Mouse (Mus musculus): ENCODE results near the gene Sox5.
A peak's percentile ranks its signal among the peaks of the same experiment; 100 is the strongest.

The Sox5 gene

GRCm38 (mm10) chr6:144716376-144716775 is 65.4 kb downstream of the Sox5 start:
- DNase-seq (ENCODE audit: low read depth, low spot score) = no peak

- DNase-seq (ENCODE audit: low read depth, low spot score) = no peak
Measured at GRCm38 (mm10) chr6:144711841-144712240, 69.9 kb downstream of the Sox5 start.

GRCm38 (mm10) chr6:144710816-144711215 is 71.0 kb downstream of the Sox5 start:
- peak; percentile 51 for DNase-seq (ENCODE audit: low read depth, low spot score)

GRCm38 (mm10) chr6:144709614-144710180 is 72.1 kb downstream of the Sox5 start:
- no peak for DNase-seq (ENCODE audit: low read depth, low spot score)

GRCm38 (mm10) chr6:144708410-144708809 is 73.4 kb downstream of the Sox5 start:
- DNase-seq (ENCODE audit: low read depth, low spot score) = no peak

- DNase-seq (ENCODE audit: low read depth, low spot score) = no peak
Measured at GRCm38 (mm10) chr6:144707976-144708375, 73.8 kb downstream of the Sox5 start.

- DNase-seq (ENCODE audit: low read depth, low spot score) = no peak
Measured at GRCm38 (mm10) chr6:144704962-144705361, 76.8 kb downstream of the Sox5 start.

GRCm38 (mm10) chr6:144695660-144696059 is 86.1 kb downstream of the Sox5 start:
- peak; percentile 81 for DNase-seq (ENCODE audit: low read depth, low spot score)

GRCm38 (mm10) chr6:144693211-144693899 is 88.4 kb downstream of the Sox5 start:
- DNase-seq (ENCODE audit: low read depth, low spot score) = peak; percentile 26

- peak; percentile 14 for DNase-seq (ENCODE audit: low read depth, low spot score)
Measured at GRCm38 (mm10) chr6:144691298-144692041, 90.3 kb downstream of the Sox5 start.

GRCm38 (mm10) chr6:144689076-144689475 is 92.7 kb downstream of the Sox5 start:
- DNase-seq (ENCODE audit: low read depth, low spot score) = no peak

GRCm38 (mm10) chr6:144687681-144688080 is 94.1 kb downstream of the Sox5 start:
- DNase-seq (ENCODE audit: low read depth, low spot score) = no peak

- no peak for DNase-seq (ENCODE audit: low read depth, low spot score)
Measured at GRCm38 (mm10) chr6:144681045-144681789, 100.6 kb downstream of the Sox5 start.

GRCm38 (mm10) chr6:144677491-144678133 is 104.2 kb downstream of the Sox5 start:
- DNase-seq (ENCODE audit: low read depth, low spot score) = no peak

- no peak for DNase-seq (ENCODE audit: low read depth, low spot score)
Measured at GRCm38 (mm10) chr6:144675111-144675510, 106.7 kb downstream of the Sox5 start.

- DNase-seq (ENCODE audit: low read depth, low spot score) = no peak
Measured at GRCm38 (mm10) chr6:144673906-144674305, 107.9 kb downstream of the Sox5 start.

- no peak for DNase-seq (ENCODE audit: low read depth, low spot score)
Measured at GRCm38 (mm10) chr6:144670433-144671167, 111.2 kb downstream of the Sox5 start.

GRCm38 (mm10) chr6:144666617-144667016 is 115.2 kb downstream of the Sox5 start:
- no peak for DNase-seq (ENCODE audit: low read depth, low spot score)

GRCm38 (mm10) chr6:144664765-144665164 is 117.0 kb downstream of the Sox5 start:
- no peak for DNase-seq (ENCODE audit: low read depth, low spot score)

- peak; percentile 14 for DNase-seq (ENCODE audit: low read depth, low spot score)
Measured at GRCm38 (mm10) chr6:144663516-144664074, 118.2 kb downstream of the Sox5 start.

All from brain, adult 2 months (tissue).